Mouse (Mus musculus): ENCODE measurements around the gene Nsf. TPM values are rescaled to one million over a fixed set of nuclear protein-coding genes. Genes with fewer than 3 reads are reported as not detected.

The Nsf gene
- polyA plus RNA-seq, 1 experiment, result 69.5 TPM

DNA sequence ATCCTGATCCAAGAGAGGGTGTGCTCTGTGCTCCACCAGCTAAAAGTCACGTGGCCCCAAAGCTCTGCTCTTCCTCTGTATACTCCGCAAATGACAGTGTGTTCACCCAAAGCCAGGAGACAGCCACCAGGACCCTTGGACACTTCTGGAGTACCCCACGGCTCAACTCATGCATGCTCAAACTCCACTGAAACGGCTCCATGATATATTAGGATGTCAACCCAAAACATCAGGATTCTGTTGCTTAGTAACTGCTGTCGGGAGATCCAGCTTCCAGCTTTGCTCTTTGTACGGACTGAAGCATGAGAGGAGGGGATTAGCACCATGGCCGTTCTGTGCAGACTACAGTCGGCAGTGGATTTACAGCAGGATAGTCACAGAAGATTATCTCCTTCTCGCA lies 99.6 kb downstream of the Nsf start:
- Histone ChIP-seq H3K4me3 (ENCODE audit: insufficient read depth, low read length) (no peak overlapping the region), H3K27ac (ENCODE audit: insufficient read depth, low read depth, low read length) (no peak overlapping the region), H3K4me1 (ENCODE audit: control insufficient read depth, insufficient read depth, low read length) (no peaks in the 10 kb centered on the region)
- no peak for TF ChIP-seq CTCF (IDR thresholded peaks at IDR 0.05; ENCODE audit: low read depth, low read length)
- TF ChIP-seq POLR2A (IDR thresholded peaks at IDR 0.05; ENCODE audit: borderline replicate concordance, low read depth, low read length), result no peak

DNA sequence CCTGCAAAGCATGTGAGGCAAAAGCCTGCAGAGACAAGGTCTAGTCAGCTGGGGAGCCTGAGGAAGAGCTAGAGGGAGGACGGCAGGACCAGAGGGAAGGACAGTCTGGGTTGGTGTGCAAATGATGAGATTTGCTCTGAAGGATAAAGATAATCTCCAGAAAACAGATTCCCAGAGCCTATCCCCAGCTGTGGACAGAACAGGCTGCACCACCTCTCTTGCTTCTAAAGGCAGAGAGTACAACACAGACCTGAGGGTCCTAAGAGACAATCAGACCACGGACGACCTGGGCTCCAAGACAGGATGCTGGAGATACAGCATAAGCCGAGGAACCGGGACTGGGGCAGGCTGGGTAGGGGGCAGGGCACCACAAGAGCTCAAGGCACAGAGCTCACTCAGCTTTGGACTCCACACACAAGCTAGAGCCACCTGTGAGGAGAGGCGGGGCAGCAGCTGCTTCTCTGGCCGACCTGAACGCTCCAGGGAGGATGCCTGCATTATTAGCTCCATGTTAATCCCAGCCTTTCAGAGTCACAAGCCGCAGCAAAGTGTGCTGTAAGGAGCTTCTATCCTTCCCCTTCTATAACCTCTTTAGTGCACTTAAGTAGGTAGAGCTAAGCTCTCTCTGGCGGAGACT lies 100.5 kb downstream of the Nsf start:
- Histone ChIP-seq H3K27ac (ENCODE audit: insufficient read depth, low read depth, low read length) (no peak overlapping the region), H3K4me1 (ENCODE audit: control insufficient read depth, insufficient read depth, low read length) (no peaks in the 10 kb centered on the region), H3K4me3 (ENCODE audit: insufficient read depth, low read length) (no peak overlapping the region)
- no peak for TF ChIP-seq CTCF (IDR thresholded peaks at IDR 0.05; ENCODE audit: low read depth, low read length)
- TF ChIP-seq POLR2A (IDR thresholded peaks at IDR 0.05; ENCODE audit: borderline replicate concordance, low read depth, low read length), result no peak

DNA sequence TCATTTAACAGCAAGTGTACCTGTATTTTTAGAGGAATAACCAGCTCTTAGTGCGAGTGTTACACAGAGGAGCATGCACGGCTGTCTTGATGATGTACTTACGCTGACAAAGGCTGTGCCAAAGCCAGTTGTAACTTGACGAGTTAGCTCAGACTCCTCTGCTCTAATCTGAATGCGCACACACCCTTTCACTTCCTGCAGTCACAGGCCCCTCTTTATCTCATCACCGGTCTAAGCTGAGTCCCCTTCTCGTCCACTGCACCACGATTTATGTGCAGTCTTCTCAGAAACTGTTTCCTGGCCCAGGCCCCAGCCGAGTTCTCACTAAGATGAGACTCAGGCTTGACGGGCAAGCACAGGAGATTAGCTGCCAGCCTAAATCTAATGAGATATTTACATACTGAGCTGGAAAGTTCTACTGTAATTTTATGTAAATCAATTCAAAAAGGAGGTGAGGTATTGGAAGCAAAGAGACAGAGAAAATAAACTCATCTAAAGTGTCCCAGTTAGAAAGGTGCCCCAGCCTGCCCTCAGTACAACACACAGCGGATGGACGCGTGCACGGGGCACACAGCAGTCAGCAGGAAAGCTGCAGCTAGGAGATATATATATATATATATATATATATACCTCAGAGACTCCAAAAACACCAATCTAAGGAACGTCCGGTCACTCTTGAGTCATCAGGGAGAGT lies 101.1 kb downstream of the Nsf start:
- TF ChIP-seq POLR2A (IDR thresholded peaks at IDR 0.05; ENCODE audit: borderline replicate concordance, low read depth, low read length), result no peak
- no peak for TF ChIP-seq CTCF (IDR thresholded peaks at IDR 0.05; ENCODE audit: low read depth, low read length)
- Histone ChIP-seq H3K4me1 (ENCODE audit: control insufficient read depth, insufficient read depth, low read length) (no peaks in the 10 kb centered on the region), H3K27ac (ENCODE audit: insufficient read depth, low read depth, low read length) (no peak overlapping the region), H3K4me3 (ENCODE audit: insufficient read depth, low read length) (no peak overlapping the region)

DNA sequence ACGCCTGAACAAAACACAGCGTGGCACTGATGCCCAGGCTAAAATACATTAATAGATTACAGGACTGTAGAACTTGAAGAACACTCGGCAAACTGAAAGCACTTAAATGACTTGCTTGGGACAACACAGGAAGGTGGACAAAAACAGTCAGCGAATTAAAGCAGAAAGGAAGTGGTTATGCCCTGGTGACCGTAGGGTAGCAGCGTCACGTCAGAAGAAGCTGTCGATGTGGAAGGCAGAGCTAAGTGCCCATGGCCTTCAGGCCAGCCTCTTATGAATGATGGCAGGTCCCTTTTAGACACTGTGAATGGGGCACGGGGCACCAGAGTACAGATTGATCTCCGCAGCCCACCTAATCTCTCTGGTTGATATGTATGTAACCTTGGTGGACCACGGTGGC lies 105.6 kb downstream of the Nsf start:
- Histone ChIP-seq H3K4me1 (ENCODE audit: control insufficient read depth, insufficient read depth, low read length) (no peaks in the 10 kb centered on the region), H3K4me3 (ENCODE audit: insufficient read depth, low read length) (no peak overlapping the region), H3K27ac (ENCODE audit: insufficient read depth, low read depth, low read length) (no peak overlapping the region)
- TF ChIP-seq CTCF (IDR thresholded peaks at IDR 0.05; ENCODE audit: low read depth, low read length), result no peak
- TF ChIP-seq POLR2A (IDR thresholded peaks at IDR 0.05; ENCODE audit: borderline replicate concordance, low read depth, low read length), result no peak

DNA sequence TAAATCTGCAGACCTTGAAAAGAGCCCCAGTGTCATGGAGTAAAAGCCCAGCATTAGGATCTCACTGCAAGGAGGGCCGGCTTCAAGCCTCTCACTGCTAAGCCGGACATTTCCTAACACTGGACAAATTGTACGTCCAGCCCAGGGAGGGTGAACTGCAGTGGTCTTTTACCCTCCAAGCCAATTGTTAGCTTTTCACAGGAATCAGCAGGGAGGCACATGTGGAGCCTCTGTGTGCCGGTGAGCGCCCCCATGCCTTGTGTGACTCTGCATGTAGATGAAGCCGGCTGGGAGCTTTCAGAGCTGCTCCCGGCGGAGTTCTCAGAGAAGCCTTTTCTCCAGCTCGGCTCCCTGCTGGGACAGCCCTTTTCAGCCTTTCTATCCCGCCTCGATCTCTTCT lies 113.0 kb downstream of the Nsf start:
- Histone ChIP-seq H3K4me3 (ENCODE audit: insufficient read depth, low read length) (no peak overlapping the region), H3K4me1 (ENCODE audit: control insufficient read depth, insufficient read depth, low read length) (no peaks in the 10 kb centered on the region), H3K27ac (ENCODE audit: insufficient read depth, low read depth, low read length) (no peak overlapping the region)
- no peak for TF ChIP-seq CTCF (IDR thresholded peaks at IDR 0.05; ENCODE audit: low read depth, low read length)
- no peak for TF ChIP-seq POLR2A (IDR thresholded peaks at IDR 0.05; ENCODE audit: borderline replicate concordance, low read depth, low read length)

DNA sequence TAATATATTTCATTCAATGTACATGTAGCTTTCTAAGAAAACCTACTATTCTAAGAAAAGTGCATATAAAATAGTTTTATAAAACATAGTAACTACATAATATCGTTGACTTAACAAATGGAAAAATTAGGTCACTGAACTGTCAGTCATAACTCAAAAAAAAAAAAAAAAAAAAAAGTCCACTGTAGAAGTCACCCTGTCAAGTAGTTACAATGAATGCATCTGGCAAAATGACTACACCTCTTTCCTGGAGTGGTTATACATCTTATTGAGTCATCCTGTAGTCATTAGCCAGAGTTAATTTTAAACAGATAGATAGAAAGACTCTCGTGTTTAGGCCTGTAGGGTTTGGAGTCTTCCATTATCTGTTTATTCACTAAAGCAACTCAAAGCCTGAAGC lies 114.9 kb downstream of the Nsf start:
- no peaks in the 10 kb centered on the region for H3K4me1 ChIP-seq (ENCODE audit: control insufficient read depth, insufficient read depth, low read length)
- H3K4me3 ChIP-seq (ENCODE audit: insufficient read depth, low read length), result no peak overlapping the region
- TF ChIP-seq POLR2A (IDR thresholded peaks at IDR 0.05; ENCODE audit: borderline replicate concordance, low read depth, low read length), result no peak
- TF ChIP-seq CTCF (IDR thresholded peaks at IDR 0.05; ENCODE audit: low read depth, low read length), result no peak
- H3K27ac ChIP-seq (ENCODE audit: insufficient read depth, low read depth, low read length), result no peak overlapping the region

DNA sequence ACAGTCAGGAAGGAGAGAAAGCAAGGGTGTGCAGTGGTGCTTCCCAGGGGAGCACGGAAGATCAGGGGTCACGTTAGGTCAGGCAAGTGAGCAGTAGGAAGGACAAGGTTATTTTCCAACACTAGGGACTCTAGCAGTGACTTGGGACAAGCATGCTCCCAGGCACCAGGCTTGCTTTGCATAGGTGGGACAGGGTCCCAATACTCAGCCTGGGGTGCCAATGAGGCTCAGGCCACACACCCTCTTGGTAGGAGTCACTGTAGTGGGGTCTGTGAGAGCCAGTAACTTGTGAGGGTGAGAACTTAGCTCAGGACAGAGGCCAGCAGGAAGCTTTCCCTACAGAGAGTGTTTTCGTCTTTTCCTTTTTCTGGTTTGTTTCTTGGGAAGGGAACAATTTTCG lies 121.5 kb downstream of the Nsf start:
- Histone ChIP-seq H3K4me3 (ENCODE audit: insufficient read depth, low read length) (no peak overlapping the region), H3K27ac (ENCODE audit: insufficient read depth, low read depth, low read length) (no peak overlapping the region), H3K4me1 (ENCODE audit: control insufficient read depth, insufficient read depth, low read length) (peaks cover 3% of the 10 kb centered on the region; the same call in 1 of the 2 replicates)
- no peak for TF ChIP-seq CTCF (IDR thresholded peaks at IDR 0.05; ENCODE audit: low read depth, low read length)
- no peak for TF ChIP-seq POLR2A (IDR thresholded peaks at IDR 0.05; ENCODE audit: borderline replicate concordance, low read depth, low read length)

DNA sequence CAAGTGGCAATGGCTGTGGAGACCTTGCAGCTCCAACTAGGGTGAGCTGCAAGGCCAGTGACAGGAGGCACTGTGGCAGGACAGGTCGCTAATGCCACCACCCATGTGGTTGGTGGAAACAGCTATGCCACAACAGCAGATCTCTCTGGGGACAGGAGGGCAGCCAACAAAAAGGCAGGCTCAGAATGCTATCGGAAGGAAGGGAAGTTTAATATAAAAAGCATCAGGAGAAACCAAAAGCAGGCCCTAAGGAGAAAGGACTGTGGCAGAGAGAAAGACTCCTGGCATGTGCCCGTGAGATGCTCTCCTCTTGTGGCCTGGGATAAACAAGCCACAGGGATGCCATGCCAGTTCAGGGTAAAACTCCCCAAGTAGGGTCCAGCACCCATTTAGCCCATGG lies 122.1 kb downstream of the Nsf start:
- Histone ChIP-seq H3K4me1 (ENCODE audit: control insufficient read depth, insufficient read depth, low read length) (peaks cover 3% of the 10 kb centered on the region; the same call in 1 of the 2 replicates), H3K4me3 (ENCODE audit: insufficient read depth, low read length) (no peak overlapping the region), H3K27ac (ENCODE audit: insufficient read depth, low read depth, low read length) (no peak overlapping the region)
- TF ChIP-seq CTCF (IDR thresholded peaks at IDR 0.05; ENCODE audit: low read depth, low read length) (no peak), POLR2A (IDR thresholded peaks at IDR 0.05; ENCODE audit: borderline replicate concordance, low read depth, low read length) (no peak)

DNA sequence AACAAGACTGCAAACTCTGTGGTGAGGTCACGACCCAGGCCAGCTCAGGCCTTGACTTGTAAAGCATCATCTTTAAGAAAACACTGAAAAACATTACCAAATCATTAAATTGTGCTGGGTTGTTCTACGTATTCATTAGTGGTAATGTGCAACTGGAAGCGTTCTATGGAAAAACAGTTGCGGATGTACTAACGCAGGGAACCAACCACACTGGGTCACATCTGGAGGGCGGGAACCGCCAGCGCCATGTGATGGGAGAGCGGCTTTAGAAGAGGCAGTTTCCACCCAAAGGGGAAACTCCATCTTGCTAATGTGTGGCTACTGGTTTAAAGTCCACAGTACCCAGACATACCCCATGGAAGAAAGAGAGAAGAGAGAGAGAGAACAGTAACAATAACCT lies 123.4 kb downstream of the Nsf start:
- TF ChIP-seq CTCF (IDR thresholded peaks at IDR 0.05; ENCODE audit: low read depth, low read length) (no peak), POLR2A (IDR thresholded peaks at IDR 0.05; ENCODE audit: borderline replicate concordance, low read depth, low read length) (no peak)
- Histone ChIP-seq H3K4me1 (ENCODE audit: control insufficient read depth, insufficient read depth, low read length) (peaks cover 3% of the 10 kb centered on the region; the same call in 1 of the 2 replicates), H3K4me3 (ENCODE audit: insufficient read depth, low read length) (no peak overlapping the region), H3K27ac (ENCODE audit: insufficient read depth, low read depth, low read length) (no peak overlapping the region)

DNA sequence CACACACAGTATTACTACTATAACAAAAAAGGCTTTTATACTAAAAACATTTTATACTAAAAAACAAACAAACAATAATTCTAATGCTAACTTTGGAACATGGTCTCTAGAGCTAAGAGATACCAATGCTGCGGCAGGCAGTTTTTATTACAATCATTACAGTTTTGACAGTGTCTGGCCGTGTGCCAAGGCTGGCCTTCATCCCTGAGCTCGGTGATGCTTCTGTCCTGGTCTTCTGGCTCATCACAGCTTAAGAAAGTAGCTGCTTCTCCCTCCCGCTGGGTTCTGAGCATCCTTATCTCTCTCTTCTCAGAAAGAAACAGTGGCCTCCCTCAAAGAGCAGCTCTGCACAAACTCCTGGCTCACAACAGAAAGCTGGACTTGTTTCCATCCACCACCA lies 123.9 kb downstream of the Nsf start:
- H3K4me1 ChIP-seq (ENCODE audit: control insufficient read depth, insufficient read depth, low read length), result peaks cover 3% of the 10 kb centered on the region; the same call in 1 of the 2 replicates
- no peak overlapping the region for H3K4me3 ChIP-seq (ENCODE audit: insufficient read depth, low read length)
- H3K27ac ChIP-seq (ENCODE audit: insufficient read depth, low read depth, low read length), result no peak overlapping the region
- TF ChIP-seq CTCF (IDR thresholded peaks at IDR 0.05; ENCODE audit: low read depth, low read length) (no peak), POLR2A (IDR thresholded peaks at IDR 0.05; ENCODE audit: borderline replicate concordance, low read depth, low read length) (no peak)

Data from bone marrow macrophage, adult 2 months (primary cell).